Mouse (Mus musculus) frontal cortex, adult (tissue): ENCODE measurements around the gene Gm4070.
"Not testable (repeated sequence)": the region's sequence is repeated elsewhere in the genome, so short reads cannot be mapped to it uniquely, and the experiment has no call there.

Experiments
- ATAC-seq: cut with Nextera tagmentation; 2 replicates; pipeline ENCODE4 v1.9.2; 2017; ENCODE audit warnings: mild to moderate bottlenecking, moderate library complexity, mixed read lengths; ENCODE audit not compliant: low TSS enrichment

The Gm4070 gene

GRCm38 (mm10) chr7:105953812-105954211 lies at the start of gene Gm4070:
TSS of gene Gm4070 (minus strand) at chr7:105953967.
- ATAC-seq: peak; percentile 64; the same call in 1 of the 2 replicates

GRCm38 (mm10) chr7:105954540-105954939 lies 773 bp upstream of the Gm4070 start:
- not testable (repeated sequence) for ATAC-seq

GRCm38 (mm10) chr7:105952408-105952807 lies 1.4 kb downstream of the Gm4070 start:
- not testable (repeated sequence) for ATAC-seq

GRCm38 (mm10) chr7:105945238-105945637 lies 8.5 kb downstream of the Gm4070 start:
- ATAC-seq: not testable (repeated sequence)

- ATAC-seq: not testable (repeated sequence)
These were observed 21.6 kb downstream of the Gm4070 start for GRCm38 (mm10) chr7:105932132-105932531.

GRCm38 (mm10) chr7:105883588-105884336 lies 70.0 kb downstream of the Gm4070 start:
- not testable (repeated sequence) for ATAC-seq

GRCm38 (mm10) chr7:105879717-105880484 lies 73.9 kb downstream of the Gm4070 start:
- not testable (repeated sequence) for ATAC-seq

GRCm38 (mm10) chr7:105855718-105856560 lies 97.8 kb downstream of the Gm4070 start:
- ATAC-seq: not testable (repeated sequence)
